Mouse (Mus musculus) urinary bladder, postnatal 4 days (tissue): ENCODE results near the gene Sec16b.

Experiments used
- DNase-seq, 2 experiments: peaks; one replicate each; pipeline ENCODE4 v3.0.0; 2021 to 2022; ENCODE audit warnings: low spot score in 2 of 2

The Sec16b gene

DNA sequence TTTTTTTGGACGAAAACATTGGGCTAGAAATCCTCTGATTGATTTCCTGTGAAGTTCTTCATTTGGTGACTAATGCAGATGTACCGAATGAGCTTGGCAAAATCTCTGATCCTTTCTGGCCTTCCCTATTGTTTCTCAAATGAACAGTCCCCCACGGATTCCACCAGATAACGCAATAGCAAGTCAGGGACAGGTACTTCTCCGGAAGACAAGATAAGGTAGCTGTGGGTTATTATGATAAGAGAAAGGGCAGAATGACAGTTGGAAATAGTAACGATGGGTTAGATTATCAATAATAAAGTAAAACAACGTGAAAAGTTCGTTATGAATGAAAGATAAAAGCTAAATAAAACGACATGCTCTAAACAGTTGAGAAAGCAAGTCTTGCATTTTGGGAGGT is 7.0 kb downstream of the Sec16b start:
- no peak for DNase-seq

DNA sequence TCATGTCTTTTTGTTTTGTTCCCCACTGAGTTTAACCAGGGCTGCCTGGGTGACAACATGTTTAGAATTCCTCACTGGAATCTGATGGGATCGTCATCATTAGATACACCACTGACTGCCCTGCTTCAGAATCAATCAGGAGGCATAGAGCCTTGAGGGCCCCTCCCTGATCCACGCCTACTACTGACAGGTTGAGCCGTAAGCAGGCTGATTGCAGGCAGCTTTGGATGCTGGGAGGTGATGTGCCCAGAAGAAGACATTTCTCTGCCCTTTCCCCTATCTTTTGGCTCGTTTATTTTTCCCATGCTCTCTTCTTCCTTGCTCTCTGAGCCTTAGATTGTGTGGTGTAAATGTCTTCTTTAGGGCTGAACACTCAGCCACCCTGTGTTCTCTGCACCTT is 7.8 kb downstream of the Sec16b start:
- DNase-seq, result no peak

DNA sequence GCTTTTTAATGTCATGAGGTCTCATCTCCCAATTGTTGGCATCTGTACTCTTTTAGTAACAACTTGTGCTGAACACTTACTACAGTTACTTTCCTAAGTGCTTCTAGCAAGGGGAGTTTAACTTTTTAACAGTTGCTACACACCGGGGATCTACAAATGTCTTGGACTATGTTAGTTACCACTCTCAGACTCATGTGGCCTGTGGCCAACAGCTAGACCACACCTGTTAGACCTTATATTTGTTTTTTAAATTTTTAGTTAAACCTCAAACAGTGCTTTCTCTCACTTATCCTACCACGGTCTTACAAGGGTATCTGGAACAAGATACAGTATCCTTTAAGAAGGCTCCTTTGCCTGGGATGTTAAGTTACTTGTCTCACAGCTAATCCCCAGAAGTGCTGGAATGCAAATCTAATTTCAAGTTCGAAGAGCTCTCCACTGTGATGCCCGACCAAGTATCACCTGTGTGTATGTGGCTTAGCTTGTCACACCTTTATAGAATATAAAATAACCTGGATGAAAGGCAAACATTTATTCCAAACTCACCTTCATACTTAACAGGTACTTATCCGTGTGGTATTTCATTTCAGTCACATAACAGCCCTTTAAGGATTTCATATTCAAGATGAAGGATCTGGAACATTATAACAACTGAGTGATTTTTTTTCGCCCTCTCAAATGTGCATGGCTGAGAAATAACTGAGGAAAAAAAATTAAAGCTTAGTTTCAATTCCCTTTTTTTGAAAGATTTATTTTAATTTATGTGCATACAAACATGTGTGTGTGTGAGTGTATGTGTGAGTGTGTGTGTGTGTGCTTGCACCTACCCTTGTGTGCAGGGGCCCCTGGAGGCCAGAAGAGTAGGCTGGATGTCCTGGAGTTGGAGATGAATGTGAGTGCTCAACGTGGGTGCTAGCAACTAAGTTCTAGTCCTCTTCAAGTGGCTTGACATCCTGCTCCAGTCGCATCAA is 10.6 kb downstream of the Sec16b start:
- DNase-seq, result no peak

- DNase-seq, result no peak
Observed at GRCm38 (mm10) chr1:157518111-157518523, 11.6 kb downstream of the Sec16b start.

GRCm38 (mm10) chr1:157519396-157519795 is 12.9 kb downstream of the Sec16b start:
- DNase-seq, result no peak

GRCm38 (mm10) chr1:157522322-157522721 is 15.8 kb downstream of the Sec16b start:
- DNase-seq, result no peak

DNA sequence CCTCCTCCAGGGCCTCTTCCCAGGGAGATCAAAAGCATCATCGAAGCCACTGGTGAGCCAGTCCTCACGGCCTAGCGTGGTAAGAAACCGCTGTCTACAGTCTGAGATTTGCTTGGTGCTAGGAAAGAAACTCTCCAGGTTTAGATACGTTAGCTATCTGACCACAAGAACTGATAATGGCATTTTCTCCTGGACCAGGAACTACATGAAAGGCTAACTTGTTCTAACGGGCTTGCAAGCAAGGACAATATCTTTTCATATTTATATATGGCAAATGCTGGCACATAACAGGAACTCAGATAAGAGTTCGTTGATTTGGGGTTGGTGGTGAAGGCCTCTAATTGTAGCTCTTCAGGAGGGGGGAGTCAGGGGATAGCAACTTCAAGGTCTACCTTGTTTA is 18.2 kb downstream of the Sec16b start:
- DNase-seq, result no peak

GRCm38 (mm10) chr1:157525692-157526354 is 19.3 kb downstream of the Sec16b start:
- no peak for DNase-seq

GRCm38 (mm10) chr1:157526625-157527024 is 20.1 kb downstream of the Sec16b start:
- no peak for DNase-seq

DNA sequence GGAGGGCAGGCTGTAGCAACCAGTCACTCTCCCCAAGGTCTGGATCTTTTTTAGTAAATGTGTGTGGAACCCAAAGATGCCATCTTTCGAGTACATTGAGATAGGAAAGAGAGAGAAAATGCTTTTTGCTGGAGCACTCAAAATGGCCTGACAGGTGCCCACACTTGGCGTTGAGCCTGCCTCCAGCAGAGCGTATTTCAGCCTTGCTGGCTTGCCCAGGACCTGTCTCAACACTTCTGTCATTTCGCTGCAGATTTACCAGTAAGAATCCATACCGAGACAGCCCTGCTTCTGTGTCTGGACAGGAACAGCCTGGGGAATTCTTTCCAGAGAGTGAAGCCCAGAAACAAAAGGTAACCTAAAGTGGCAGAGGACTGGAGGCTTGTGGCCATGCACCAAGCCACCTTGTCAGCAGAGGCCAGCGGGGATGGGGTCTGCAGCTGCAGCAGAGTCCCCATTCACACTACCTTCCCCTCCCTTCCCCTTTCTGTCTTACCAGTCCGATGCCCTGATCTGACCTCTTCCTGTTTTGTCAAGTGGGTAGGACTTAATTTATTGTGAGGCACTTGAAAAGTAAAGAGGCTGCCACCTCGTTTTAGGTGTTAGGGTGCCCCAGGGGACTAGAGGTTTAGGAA is 26.4 kb downstream of the Sec16b start:
- no peak for DNase-seq

DNA sequence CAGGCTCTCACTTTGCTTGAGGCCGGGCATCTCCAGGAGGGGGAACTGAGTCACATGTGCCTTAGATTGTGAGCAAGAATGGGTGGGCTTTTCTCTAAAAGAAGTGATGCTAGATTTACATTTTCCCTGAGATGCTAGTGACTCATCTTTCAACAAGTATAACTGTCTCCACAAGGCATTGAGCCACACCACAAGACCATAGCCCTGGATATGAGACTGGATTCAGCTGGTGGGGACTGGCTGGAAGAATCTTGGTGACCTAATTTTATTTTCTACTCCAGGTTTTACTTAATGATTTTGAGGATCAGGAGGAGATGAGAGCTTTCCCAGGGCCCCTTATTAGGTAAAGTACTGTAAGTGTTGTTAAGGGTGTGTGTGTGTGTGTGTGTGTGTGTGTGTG is 29.0 kb downstream of the Sec16b start:
- no peak for DNase-seq

GRCm38 (mm10) chr1:157536471-157536870 is 29.9 kb downstream of the Sec16b start:
- no peak for DNase-seq

DNA sequence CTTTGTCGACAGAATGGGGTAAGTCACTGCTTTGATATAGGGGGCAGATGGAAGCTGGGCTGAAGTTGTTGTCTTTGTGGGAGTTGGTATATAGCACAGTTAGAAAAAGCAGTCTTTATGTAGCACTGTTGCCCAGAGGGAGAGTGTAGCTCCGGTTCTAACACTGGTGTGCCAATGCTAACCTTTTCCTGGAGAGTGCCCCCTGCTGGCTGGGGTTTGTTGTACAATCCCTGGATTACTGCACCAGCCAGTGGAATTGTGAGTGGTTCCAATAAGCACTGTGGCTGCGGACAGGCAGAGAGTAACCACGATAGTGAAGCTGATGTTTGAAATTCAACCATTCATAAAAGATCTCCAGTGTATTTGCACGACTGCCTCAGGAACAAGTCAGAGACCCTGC is 31.1 kb downstream of the Sec16b start:
- no peak for DNase-seq

- DNase-seq, result no peak
Observed at GRCm38 (mm10) chr1:157545056-157545455, 38.5 kb downstream of the Sec16b start.

DNA sequence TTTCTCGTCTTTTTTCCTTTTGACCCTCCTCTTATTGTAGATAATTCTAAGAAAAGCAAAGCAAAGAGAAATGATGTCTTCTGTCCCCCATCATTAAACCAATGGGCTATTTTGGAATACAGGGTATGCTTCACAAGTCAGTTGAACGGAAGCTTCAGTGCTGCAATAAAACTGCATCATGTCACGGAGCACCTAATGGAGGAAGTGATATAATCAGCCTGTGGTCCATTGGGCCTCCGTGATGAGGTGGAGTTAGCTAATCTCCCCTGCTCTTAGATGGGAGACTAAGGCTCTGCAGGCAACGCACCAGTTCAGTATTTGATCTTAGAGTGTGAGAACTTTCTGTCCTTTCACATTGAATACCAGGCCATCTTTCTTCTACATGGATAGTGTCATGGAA is 41.1 kb downstream of the Sec16b start:
- no peak for DNase-seq

- DNase-seq, result no peak
Observed at GRCm38 (mm10) chr1:157549721-157550120, 43.2 kb downstream of the Sec16b start.

- peak in 1 of 2 experiments; percentile 33 for DNase-seq
Observed at GRCm38 (mm10) chr1:157552749-157553451, 46.4 kb downstream of the Sec16b start.

DNA sequence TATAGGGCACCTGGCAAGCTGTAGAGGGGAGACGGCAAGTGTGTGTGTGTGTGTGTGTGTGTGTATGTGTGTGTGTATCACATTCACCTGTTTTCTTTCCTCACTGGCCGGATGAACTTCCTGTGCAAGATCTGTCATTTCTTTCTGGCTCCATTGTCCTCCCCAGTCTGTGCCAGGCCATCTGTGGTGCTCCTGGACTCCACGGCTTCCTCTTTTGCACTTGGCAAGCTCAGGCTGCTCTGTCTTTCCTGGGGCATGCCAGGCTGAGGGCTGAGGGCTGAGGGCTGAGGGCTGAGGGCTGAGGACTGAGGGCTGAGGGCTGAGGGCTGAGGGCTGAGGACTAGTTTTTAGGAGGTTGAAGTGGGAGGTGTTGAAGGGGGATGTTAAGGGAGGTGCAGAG is 47.6 kb downstream of the Sec16b start:
- no peak for DNase-seq

GRCm38 (mm10) chr1:157554686-157555530 is 48.4 kb downstream of the Sec16b start:
- DNase-seq, result no peak

- no peak for DNase-seq
Observed at GRCm38 (mm10) chr1:157555738-157556137, 49.2 kb downstream of the Sec16b start.

DNA sequence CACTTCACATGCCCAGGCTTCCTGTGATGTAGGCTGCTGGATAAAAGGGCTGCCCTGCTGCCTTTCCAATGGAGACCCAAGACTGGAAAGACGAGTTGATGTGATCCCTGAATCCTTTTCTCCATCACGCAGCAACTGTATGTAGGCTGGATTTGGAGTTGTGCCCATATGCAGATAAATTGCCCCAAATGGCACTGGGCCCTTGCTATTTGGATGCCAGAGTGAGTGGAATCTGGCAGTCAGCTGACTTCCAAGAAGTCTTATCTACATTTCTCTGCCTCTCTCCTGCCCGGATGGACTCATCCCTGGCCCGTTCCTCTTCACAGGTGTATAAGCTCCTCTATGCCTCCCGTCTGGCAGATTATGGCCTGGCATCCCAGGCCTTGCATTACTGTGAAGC is 49.9 kb downstream of the Sec16b start:
- DNase-seq, result no peak
